Mouse (Mus musculus): ENCODE data around the gene Mark3. TPM values are rescaled to one million over a fixed set of nuclear protein-coding genes. Genes with fewer than 3 reads are reported as not detected.

Mark3 gene
- total and polyA plus RNA-seq, 3 experiments = 34.3 to 51.2 (median 40.2) TPM

DNA sequence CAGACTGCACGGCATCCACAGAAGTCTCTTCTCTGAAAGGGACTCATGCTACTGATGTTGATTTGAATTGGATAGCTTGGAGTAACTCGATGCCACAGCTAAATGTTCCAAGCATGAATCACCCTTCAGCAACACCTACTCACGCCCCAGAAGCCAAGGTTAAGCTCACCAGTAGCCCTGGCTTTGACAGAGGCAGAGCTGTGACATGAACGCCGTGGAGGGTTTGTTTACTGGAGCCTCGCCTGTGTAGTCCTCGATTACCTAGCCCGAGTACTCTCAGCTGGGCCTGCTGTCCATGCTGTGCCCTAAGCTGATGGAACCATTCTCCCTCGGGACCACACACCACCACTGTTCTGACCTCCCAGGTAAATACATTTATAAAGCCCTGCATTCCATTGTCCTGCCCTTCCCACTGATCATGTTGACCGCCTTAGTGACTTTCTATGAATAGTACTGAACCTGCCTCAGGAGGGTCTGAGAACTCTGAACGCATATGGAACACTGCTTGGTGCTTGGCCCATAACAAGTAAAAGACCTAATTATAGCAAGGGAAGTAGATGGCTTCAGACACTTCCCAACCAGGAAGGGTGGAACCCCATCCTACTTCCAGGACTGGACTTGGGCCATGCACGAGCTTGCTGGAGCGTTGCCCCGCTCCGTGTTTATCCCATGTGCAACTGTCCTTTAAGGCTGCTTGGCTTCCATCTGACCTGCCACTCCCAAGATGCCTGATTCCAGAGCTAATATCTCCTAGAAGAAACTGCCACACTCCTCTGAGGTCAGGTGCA is 131.1 kb downstream of the Mark3 start:
- peaks cover 9 to 36% of the 10 kb centered on the region in 2 experiments for H3K36me3 ChIP-seq (replicated peaks in 1 of 2; ENCODE audit: control insufficient read depth in 1 of 2, insufficient read depth in 1 of 2, low read length in 1 of 2)
- in situ Hi-C loops (cut with MboI; ENCODE audit: low pct_ligation_motif_present, low pct_unique_long_range_greater_than_20kb, low sequenced_read_pairs) = no loop called here
- no peak for DNase-seq (ENCODE audit: extremely low read depth)
- TF ChIP-seq SMC3 (IDR thresholded peaks at IDR 0.05; ENCODE audit: low read depth, low read length) = no peak
- no peak for TF ChIP-seq E2F4 (IDR thresholded peaks at IDR 0.05; ENCODE audit: insufficient replicate concordance, low read depth, low read length)
- no peak for TF ChIP-seq SIN3A (IDR thresholded peaks at IDR 0.05; ENCODE audit: low read length)
- TF ChIP-seq MXI1 (IDR thresholded peaks at IDR 0.05; ENCODE audit: low read depth, low read length) = no peak
- TF ChIP-seq MAZ (IDR thresholded peaks at IDR 0.05; ENCODE audit: low read depth, low read length) = no peak
- TF ChIP-seq CHD1 (IDR thresholded peaks at IDR 0.05; ENCODE audit: low read depth, low read length) = no peak
- no peak for TF ChIP-seq RAD21 (IDR thresholded peaks at IDR 0.05; ENCODE audit: low read depth, low read length)
- no peaks in the 10 kb centered on the region for H3K27me3 ChIP-seq (replicated peaks)
- H3K79me2 ChIP-seq (replicated peaks; ENCODE audit: control insufficient read depth, extremely low read depth, insufficient read depth, poor library complexity, severe bottlenecking) = no peaks in the 10 kb centered on the region
- no peak overlapping the region for H3K4me2 ChIP-seq (ENCODE audit: insufficient read depth, low read depth, poor library complexity, severe bottlenecking)
- peaks cover 0 to 23% of the 10 kb centered on the region in 2 experiments; a peak in 3 of 4 replicates for H3K4me1 ChIP-seq (ENCODE audit: control insufficient read depth in 1 of 2, insufficient read depth in 2 of 2)
- no peak overlapping the region for H3K27ac ChIP-seq (ENCODE audit: insufficient read depth, low read depth)
- dilution Hi-C loops (cut with MboI; ENCODE audit: extremely low pct_ligation_motif_present, extremely low pct_unique_long_range_greater_than_20kb, low sequenced_read_pairs) = no loop called here
- H3K4me3 ChIP-seq (replicated peaks in 1 of 3; ENCODE audit: low read depth in 2 of 3, low read length in 2 of 3, poor library complexity in 1 of 3) = no peak overlapping the region
- H3K9me3 ChIP-seq (replicated peaks; ENCODE audit: low read length) = no peaks in the 10 kb centered on the region
- no peak overlapping the region for H3K9ac ChIP-seq (ENCODE audit: insufficient read depth, low read depth)

Other genes with a start within 250 kb of the Mark3 start
- gene Cdc42bpb, start 196.8 kb upstream of the Mark3 start, total RNA-seq (2012; rRNA removed) = 20.6 and 25.4 TPM in 2 replicates
- gene Cdc42bpb, start 196.8 kb upstream of the Mark3 start, total RNA-seq (2014; rRNA removed) = 12.9 and 16.7 TPM in 2 replicates
- gene Cdc42bpb, start 196.8 kb upstream of the Mark3 start, polyA plus RNA-seq (2012; ENCODE audit: insufficient read length, low read depth) = 22.9 and 29.7 TPM in 2 replicates
- not detected in 2 replicates for gene Lbhd2, start 167.7 kb upstream of the Mark3 start, total RNA-seq (2012; rRNA removed)
- not detected in 2 replicates for gene Lbhd2, start 167.7 kb upstream of the Mark3 start, total RNA-seq (2014; rRNA removed)
- not detected in 2 replicates for gene Lbhd2, start 167.7 kb upstream of the Mark3 start, polyA plus RNA-seq (2012; ENCODE audit: insufficient read length, low read depth)
- gene Exoc3l4, start 157.5 kb upstream of the Mark3 start, total RNA-seq (2012; rRNA removed) = 0.29 and 0.85 TPM in 2 replicates
- 0.80 and 1.2 TPM in 2 replicates for gene Exoc3l4, start 157.5 kb upstream of the Mark3 start, total RNA-seq (2014; rRNA removed)
- gene Exoc3l4, start 157.5 kb upstream of the Mark3 start, polyA plus RNA-seq (2012; ENCODE audit: insufficient read length, low read depth) = 0.56 and 0.81 TPM in 2 replicates
- gene Tnfaip2, start 132.1 kb upstream of the Mark3 start, total RNA-seq (2012; rRNA removed) = 0.93 and 1.0 TPM in 2 replicates
- 0.65 and 1.4 TPM in 2 replicates for gene Tnfaip2, start 132.1 kb upstream of the Mark3 start, total RNA-seq (2014; rRNA removed)
- 2.5 and 2.6 TPM in 2 replicates for gene Tnfaip2, start 132.1 kb upstream of the Mark3 start, polyA plus RNA-seq (2012; ENCODE audit: insufficient read length, low read depth)
- gene Gm266, start 88.7 kb upstream of the Mark3 start, total RNA-seq (2012; rRNA removed) = not detected in 2 replicates
- not detected in 2 replicates for gene Gm266, start 88.7 kb upstream of the Mark3 start, total RNA-seq (2014; rRNA removed)
- not detected in 2 replicates for gene Gm266, start 88.7 kb upstream of the Mark3 start, polyA plus RNA-seq (2012; ENCODE audit: insufficient read length, low read depth)
- 118 and 129 TPM in 2 replicates for gene Eif5, start 36.5 kb upstream of the Mark3 start, total RNA-seq (2012; rRNA removed)
- 156 and 182 TPM in 2 replicates for gene Eif5, start 36.5 kb upstream of the Mark3 start, total RNA-seq (2014; rRNA removed)
- gene Eif5, start 36.5 kb upstream of the Mark3 start, polyA plus RNA-seq (2012; ENCODE audit: insufficient read length, low read depth) = 282 and 284 TPM in 2 replicates
- 3.2 and 3.7 TPM in 2 replicates for gene Ckb, start 97.8 kb downstream of the Mark3 start, total RNA-seq (2012; rRNA removed)
- not detected in 2 replicates for gene Ckb, start 97.8 kb downstream of the Mark3 start, total RNA-seq (2014; rRNA removed)
- 0.27 and 0.54 TPM in 2 replicates for gene Ckb, start 97.8 kb downstream of the Mark3 start, polyA plus RNA-seq (2012; ENCODE audit: insufficient read length, low read depth)
- gene Trmt61a, start 103.6 kb downstream of the Mark3 start, total RNA-seq (2012; rRNA removed) = 37.4 and 55.0 TPM in 2 replicates
- 21.8 and 23.3 TPM in 2 replicates for gene Trmt61a, start 103.6 kb downstream of the Mark3 start, total RNA-seq (2014; rRNA removed)
- 34.1 and 35.5 TPM in 2 replicates for gene Trmt61a, start 103.6 kb downstream of the Mark3 start, polyA plus RNA-seq (2012; ENCODE audit: insufficient read length, low read depth)
- 24.1 and 26.9 TPM in 2 replicates for gene Bag5, start 138.7 kb downstream of the Mark3 start, total RNA-seq (2012; rRNA removed)
- gene Bag5, start 138.7 kb downstream of the Mark3 start, total RNA-seq (2014; rRNA removed) = 25.6 and 27.9 TPM in 2 replicates
- gene Bag5, start 138.7 kb downstream of the Mark3 start, polyA plus RNA-seq (2012; ENCODE audit: insufficient read length, low read depth) = 27.9 and 29.2 TPM in 2 replicates
- gene Apopt1, start 138.7 kb downstream of the Mark3 start, total RNA-seq (2012; rRNA removed) = 38.7 and 43.6 TPM in 2 replicates
- gene Apopt1, start 138.7 kb downstream of the Mark3 start, total RNA-seq (2014; rRNA removed) = 35.9 and 36.0 TPM in 2 replicates
- 49.1 and 49.9 TPM in 2 replicates for gene Apopt1, start 138.7 kb downstream of the Mark3 start, polyA plus RNA-seq (2012; ENCODE audit: insufficient read length, low read depth)
- 45.2 and 55.1 TPM in 2 replicates for gene Klc1, start 184.3 kb downstream of the Mark3 start, total RNA-seq (2012; rRNA removed)
- 44.4 and 45.6 TPM in 2 replicates for gene Klc1, start 184.3 kb downstream of the Mark3 start, total RNA-seq (2014; rRNA removed)
- 77.0 and 116 TPM in 2 replicates for gene Klc1, start 184.3 kb downstream of the Mark3 start, polyA plus RNA-seq (2012; ENCODE audit: insufficient read length, low read depth)
- gene Xrcc3, start 239.3 kb downstream of the Mark3 start, total RNA-seq (2012; rRNA removed) = 16.3 and 21.8 TPM in 2 replicates
- 7.4 and 11.8 TPM in 2 replicates for gene Xrcc3, start 239.3 kb downstream of the Mark3 start, total RNA-seq (2014; rRNA removed)
- 12.9 and 13.3 TPM in 2 replicates for gene Xrcc3, start 239.3 kb downstream of the Mark3 start, polyA plus RNA-seq (2012; ENCODE audit: insufficient read length, low read depth)
- 5.9 and 8.4 TPM in 2 replicates for gene Zfyve21, start 239.6 kb downstream of the Mark3 start, total RNA-seq (2012; rRNA removed)
- 6.3 and 7.6 TPM in 2 replicates for gene Zfyve21, start 239.6 kb downstream of the Mark3 start, total RNA-seq (2014; rRNA removed)
- gene Zfyve21, start 239.6 kb downstream of the Mark3 start, polyA plus RNA-seq (2012; ENCODE audit: insufficient read length, low read depth) = 3.3 and 4.1 TPM in 2 replicates